In genomic region chr10:59898180-59898778, GRCm38 (mm10) we compare ENCODE assay signal across 8 mouse cellular contexts. TPM values are rescaled to one million over a fixed set of nuclear protein-coding genes. Genes with fewer than 3 reads are reported as not detected.
DNase-seq lines count a peak whose midpoint lies in the region; ATAC-seq and TF ChIP-seq lines count a peak whose summit lies in the region.

No protein-coding gene starts in this region.

- no peak overlapping the region for H3K4me2 ChIP-seq in heart, embryonic 11.5 days
- no peak overlapping the region for H3K4me2 ChIP-seq in forebrain, postnatal 0 days (ENCODE audit: low read depth)
- H3K4me2 ChIP-seq in liver, embryonic 14.5 days (ENCODE audit: low read depth), result peak overlapping the region; percentile 77

- H3K27ac ChIP-seq in heart, embryonic 11.5 days (ENCODE audit: low read depth, low read length), result peak overlapping the region; percentile 98
- peak overlapping the region; percentile 96 for H3K27ac ChIP-seq in forebrain, postnatal 0 days (ENCODE audit: low read depth, low read length)
- H3K27ac ChIP-seq in liver, embryonic 14.5 days, result peak overlapping the region; percentile 82

- peaks cover 15% of the 10 kb centered on the region for H3K36me3 ChIP-seq in heart, embryonic 11.5 days (ENCODE audit: control insufficient read depth, insufficient read depth, low read length)
- H3K36me3 ChIP-seq in forebrain, postnatal 0 days (ENCODE audit: insufficient read depth), result peaks cover 31% of the 10 kb centered on the region
- H3K36me3 ChIP-seq in liver, embryonic 14.5 days (replicated peaks; ENCODE audit: control insufficient read depth, insufficient read depth, low read depth), result peaks cover 42% of the 10 kb centered on the region

- peak overlapping the region; percentile 74; the same call in 1 of the 2 replicates for H3K9ac ChIP-seq in heart, embryonic 11.5 days (ENCODE audit: low read depth, low read length)
- peak overlapping the region; percentile 18; the same call in 1 of the 2 replicates for H3K9ac ChIP-seq in forebrain, postnatal 0 days
- peak overlapping the region; percentile 65 for H3K9ac ChIP-seq in liver, embryonic 14.5 days (replicated peaks)

- no peak overlapping the region for H3K4me3 ChIP-seq in heart, embryonic 11.5 days (ENCODE audit: low read depth, low read length)
- H3K4me3 ChIP-seq in forebrain, postnatal 0 days (ENCODE audit: low read depth, low read length), result no peak overlapping the region
- H3K4me3 ChIP-seq in liver, embryonic 14.5 days (ENCODE audit: insufficient read depth in 1 of 2, low read depth in 2 of 2, low read length in 2 of 2), result no peak overlapping the region

- no peaks in the 10 kb centered on the region for H3K9me3 ChIP-seq in heart, embryonic 11.5 days (replicated peaks; ENCODE audit: control insufficient read depth, low read length)
- H3K9me3 ChIP-seq in forebrain, postnatal 0 days (ENCODE audit: low read length), result no peaks in the 10 kb centered on the region
- H3K9me3 ChIP-seq in liver, embryonic 14.5 days (ENCODE audit: control insufficient read depth, low read length), result no peaks in the 10 kb centered on the region

- peaks cover 44% of the 10 kb centered on the region for H3K4me1 ChIP-seq in heart, embryonic 11.5 days (ENCODE audit: control insufficient read depth, insufficient read depth, low read length)
- H3K4me1 ChIP-seq in forebrain, postnatal 0 days (ENCODE audit: insufficient read depth), result peaks cover 46% of the 10 kb centered on the region
- peaks cover 27 to 35% of the 10 kb centered on the region in 2 experiments for H3K4me1 ChIP-seq in liver, embryonic 14.5 days (replicated peaks; ENCODE audit: control insufficient read depth in 2 of 2, insufficient read depth in 2 of 2, low read length in 1 of 2)

- intact Hi-C loops in heart, postnatal 25 days (cut with DNase I), result loop anchor here (1.0 to 5.0 kb wide), 2 partner anchors 53 to 84 kb away; partner anchors contain the start of gene Ddit4

- 80% methylated on average over 9 of the region's 9 CpGs for WGBS in heart, embryonic 11.5 days (ENCODE audit: insufficient replicate concordance)
- WGBS in forebrain, postnatal 0 days, result 40% methylated on average over 9 of the region's 9 CpGs
- 64% methylated on average over 9 of the region's 9 CpGs for WGBS in liver, embryonic 14.5 days (ENCODE audit: insufficient replicate concordance)

- H3K27me3 ChIP-seq in heart, embryonic 11.5 days (ENCODE audit: control insufficient read depth, insufficient read depth, low read length), result no peaks in the 10 kb centered on the region
- H3K27me3 ChIP-seq in forebrain, postnatal 0 days (ENCODE audit: insufficient read depth, low read length), result no peaks in the 10 kb centered on the region
- no peaks in the 10 kb centered on the region for H3K27me3 ChIP-seq in liver, embryonic 14.5 days (ENCODE audit: control insufficient read depth, insufficient read depth, low read length)

- no peak for DNase-seq in heart, postnatal 25 days (ENCODE audit: low spot score)
- peak; percentile 45 for DNase-seq in MN1 (ENCODE audit: low spot score)
- peak; percentile 61 for DNase-seq in forebrain, postnatal 0 days
- no peak for DNase-seq in liver, embryonic 14.5 days (ENCODE audit: low read depth in 3 of 3, low spot score in 3 of 3)
- no peak for DNase-seq in frontal cortex, postnatal 10 days (ENCODE audit: low spot score in 2 of 2)
- DNase-seq in adrenal gland, adult 18-20 months (ENCODE audit: low spot score in 2 of 2), result no peak
- DNase-seq in left cerebral cortex, adult 8-10 months (ENCODE audit: low spot score in 2 of 2), result no peak

- TF ChIP-seq EP300 in liver, embryonic 14.5 days (IDR thresholded peaks at IDR 0.05; ENCODE audit: low read depth), result no peak

- ATAC-seq in heart, embryonic 11.5 days (replicated peaks; ENCODE audit: insufficient number of reproducible peaks, low FRiP score, low TSS enrichment), result no peak
- ATAC-seq in forebrain, postnatal 0 days, result no peak
- no peak for ATAC-seq in liver, embryonic 14.5 days (ENCODE audit: insufficient read depth)

- TF ChIP-seq CTCF in forebrain, postnatal 0 days (IDR thresholded peaks at IDR 0.05; ENCODE audit: low read depth), result no peak
- TF ChIP-seq CTCF in liver, embryonic 14.5 days (IDR thresholded peaks at IDR 0.05; ENCODE audit: low read depth), result no peak

RNA-seq across cellular contexts. Expression of gene Dnajb12, which starts 18.9 kb away (rescaled TPM):
- polyA plus RNA-seq in heart, embryonic 11.5 days (2014; fragmentation: Nextera tagmentation; extraction: Ambion mirVana), result 30.3 and 31.3 TPM in 2 replicates
- total RNA-seq in heart, postnatal 25 days (2021), result 10 to 100 TPM; 34.5 to 35.9 TPM
- total RNA-seq in forebrain, postnatal 0 days (2014; rRNA removed), result 35.2 and 41.1 TPM in 2 replicates
- 21.2 and 23.5 TPM in 2 replicates for polyA plus RNA-seq in forebrain, postnatal 0 days (2015; fragmentation: Nextera tagmentation; extraction: Ambion mirVana)
- polyA plus RNA-seq in liver, embryonic 14.5 days (2012; rRNA removed), result 9.5 and 12.4 TPM in 2 replicates
- polyA plus RNA-seq in liver, embryonic 14.5 days (2014; fragmentation: Nextera tagmentation; extraction: Ambion mirVana), result 12.0 and 15.6 TPM in 2 replicates
- 10 to 100 TPM; 43.8 to 55.0 TPM for total RNA-seq in adrenal gland, adult 18-20 months (2021)
- total RNA-seq in left cerebral cortex, adult 8-10 months (2022), result 10 to 100 TPM; 50.8 to 56.3 (median 54.1) TPM

RNA-seq across cellular contexts. Expression of gene Ddit4, which starts 53.4 kb away (rescaled TPM):
- 1.9 and 3.4 TPM in 2 replicates for polyA plus RNA-seq in heart, embryonic 11.5 days (2014; fragmentation: Nextera tagmentation; extraction: Ambion mirVana)
- total RNA-seq in heart, postnatal 25 days (2021), result 10 to 100 TPM; 41.8 to 77.1 TPM
- 40.0 and 40.7 TPM in 2 replicates for total RNA-seq in forebrain, postnatal 0 days (2014; rRNA removed)
- polyA plus RNA-seq in forebrain, postnatal 0 days (2015; fragmentation: Nextera tagmentation; extraction: Ambion mirVana), result 52.9 and 57.8 TPM in 2 replicates
- 2.5 and 3.3 TPM in 2 replicates for polyA plus RNA-seq in liver, embryonic 14.5 days (2012; rRNA removed)
- 0.20 and 0.39 TPM in 2 replicates for polyA plus RNA-seq in liver, embryonic 14.5 days (2014; fragmentation: Nextera tagmentation; extraction: Ambion mirVana)
- 10 to 100 TPM; 29.5 to 69.3 TPM for total RNA-seq in adrenal gland, adult 18-20 months (2021)
- total RNA-seq in left cerebral cortex, adult 8-10 months (2022), result 10 to 100 TPM; 35.6 to 58.9 (median 44.0) TPM

Comparison
In these comparisons a context has a peak if more than half of its experiments do, and no peak if none do; other contexts are left out.
1. H3K9ac ChIP-seq: peak in every context shown above with its lines; median percentile 74 in heart, embryonic 11.5 days; 65 in liver, embryonic 14.5 days; 18 in forebrain, postnatal 0 days.
2. DNase-seq: peak in MN1 (single experiment) and forebrain, postnatal 0 days (single experiment); none in heart, postnatal 25 days (single experiment), liver, embryonic 14.5 days (0 of 3), frontal cortex, postnatal 10 days (0 of 2), adrenal gland, adult 18-20 months (0 of 2) and left cerebral cortex, adult 8-10 months (0 of 2).
3. Peak in every context shown above with its lines, with median percentiles within 50 percentile points of each other: H3K27ac ChIP-seq.